Mouse (Mus musculus): ENCODE data around the gene Bmp10. TPM values are rescaled to one million over a fixed set of nuclear protein-coding genes. Genes with fewer than 3 reads are reported as not detected.

The Bmp10 gene
- polyA plus RNA-seq, 1 experiment = not detected

GRCm38 (mm10) chr6:87436745-87437144 is 8.0 kb downstream of the Bmp10 start:
- TF ChIP-seq GATA1 (IDR thresholded peaks at IDR 0.05; ENCODE audit: low read length) (no peak), TAL1 (IDR thresholded peaks at IDR 0.05; ENCODE audit: low read length) (no peak)
- no peaks in the 10 kb centered on the region for H3K36me3 ChIP-seq (ENCODE audit: control insufficient read depth)
- H3K9me3 ChIP-seq (ENCODE audit: control insufficient read depth, low read length) = no peaks in the 10 kb centered on the region
- no peaks in the 10 kb centered on the region for H3K27me3 ChIP-seq (ENCODE audit: control insufficient read depth)
- no peaks in the 10 kb centered on the region for H3K4me1 ChIP-seq (ENCODE audit: control insufficient read depth)
- no peak overlapping the region for H3K4me3 ChIP-seq (replicated peaks)

- no peak overlapping the region for H3K4me3 ChIP-seq (replicated peaks)
- peaks cover 3% of the 10 kb centered on the region; the same call in 1 of the 2 replicates for H3K27me3 ChIP-seq (ENCODE audit: control insufficient read depth)
- TF ChIP-seq GATA1 (IDR thresholded peaks at IDR 0.05; ENCODE audit: low read length) (no peak), TAL1 (IDR thresholded peaks at IDR 0.05; ENCODE audit: low read length) (no peak)
- H3K4me1 ChIP-seq (ENCODE audit: control insufficient read depth) = no peaks in the 10 kb centered on the region
- no peaks in the 10 kb centered on the region for H3K9me3 ChIP-seq (ENCODE audit: control insufficient read depth, low read length)
- H3K36me3 ChIP-seq (ENCODE audit: control insufficient read depth) = no peaks in the 10 kb centered on the region
Measured at GRCm38 (mm10) chr6:87443253-87443652, 14.5 kb downstream of the Bmp10 start.

GRCm38 (mm10) chr6:87445222-87445621 is 16.4 kb downstream of the Bmp10 start:
- Histone ChIP-seq H3K36me3 (ENCODE audit: control insufficient read depth) (no peaks in the 10 kb centered on the region), H3K4me1 (ENCODE audit: control insufficient read depth) (no peaks in the 10 kb centered on the region), H3K9me3 (ENCODE audit: control insufficient read depth, low read length) (no peaks in the 10 kb centered on the region), H3K27me3 (ENCODE audit: control insufficient read depth) (peaks cover 10% of the 10 kb centered on the region), H3K4me3 (replicated peaks) (no peak overlapping the region)
- TF ChIP-seq GATA1 (IDR thresholded peaks at IDR 0.05; ENCODE audit: low read length) = no peak
- no peak for TF ChIP-seq TAL1 (IDR thresholded peaks at IDR 0.05; ENCODE audit: low read length)

DNA sequence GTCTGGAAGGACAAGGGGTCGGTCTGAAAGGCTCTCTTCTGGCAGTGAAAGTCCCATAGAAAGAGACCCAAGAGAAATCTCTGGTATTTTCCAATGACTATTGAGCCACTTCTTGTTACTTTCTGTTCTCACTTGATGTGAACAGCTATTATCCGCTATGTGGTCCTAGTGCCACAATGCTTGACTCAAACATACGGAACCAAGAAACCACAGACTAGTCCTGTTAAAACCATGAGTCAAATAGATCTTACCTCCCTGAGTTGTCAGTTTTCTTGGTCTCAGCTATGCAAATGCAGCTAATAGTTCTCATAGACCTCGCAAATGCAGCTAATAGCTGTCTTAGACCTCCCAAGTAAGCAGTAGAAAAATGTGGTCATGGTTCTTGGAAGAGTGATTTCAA is 18.4 kb downstream of the Bmp10 start:
- TF ChIP-seq GATA1 (IDR thresholded peaks at IDR 0.05; ENCODE audit: low read length) (no peak), TAL1 (IDR thresholded peaks at IDR 0.05; ENCODE audit: low read length) (no peak)
- H3K4me3 ChIP-seq (replicated peaks) = no peak overlapping the region
- peaks cover 10% of the 10 kb centered on the region for H3K27me3 ChIP-seq (ENCODE audit: control insufficient read depth)

DNA sequence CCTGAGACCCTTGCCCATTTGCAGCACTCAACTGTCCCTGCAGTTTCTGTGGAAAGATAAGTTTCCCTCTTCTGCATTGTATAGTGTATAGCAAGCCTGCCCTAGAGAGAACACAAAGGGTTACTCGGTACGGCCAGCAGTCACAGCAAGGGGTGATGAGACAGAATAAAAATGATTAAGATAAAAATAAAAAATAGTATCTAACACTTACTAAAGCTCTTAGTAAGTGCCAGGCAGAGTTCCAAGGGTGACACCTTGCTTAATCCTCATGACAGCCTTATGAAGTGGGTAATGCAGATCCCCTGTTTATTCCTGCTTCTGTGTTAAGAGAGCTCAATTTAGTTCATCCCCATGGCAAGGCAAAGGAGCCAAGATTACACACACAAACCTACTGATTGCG is 20.7 kb downstream of the Bmp10 start:
- peaks cover 10% of the 10 kb centered on the region for H3K27me3 ChIP-seq (ENCODE audit: control insufficient read depth)
- H3K36me3 ChIP-seq (ENCODE audit: control insufficient read depth) = no peaks in the 10 kb centered on the region
- H3K9me3 ChIP-seq (ENCODE audit: control insufficient read depth, low read length) = no peaks in the 10 kb centered on the region
- no peak overlapping the region for H3K4me3 ChIP-seq (replicated peaks)
- no peaks in the 10 kb centered on the region for H3K4me1 ChIP-seq (ENCODE audit: control insufficient read depth)
- no peak for TF ChIP-seq GATA1 (IDR thresholded peaks at IDR 0.05; ENCODE audit: low read length)
- TF ChIP-seq TAL1 (IDR thresholded peaks at IDR 0.05; ENCODE audit: low read length) = no peak

More for the DNA sequence above, 18.4 kb downstream of the Bmp10 start:
- no peaks in the 10 kb centered on the region for H3K36me3 ChIP-seq (ENCODE audit: control insufficient read depth)
- H3K9me3 ChIP-seq (ENCODE audit: control insufficient read depth, low read length) = no peaks in the 10 kb centered on the region
- H3K4me1 ChIP-seq (ENCODE audit: control insufficient read depth) = no peaks in the 10 kb centered on the region

GRCm38 (mm10) chr6:87451016-87451415 is 22.2 kb downstream of the Bmp10 start:
- TF ChIP-seq TAL1 (IDR thresholded peaks at IDR 0.05; ENCODE audit: low read length) = no peak
- TF ChIP-seq GATA1 (IDR thresholded peaks at IDR 0.05; ENCODE audit: low read length) = no peak
- Histone ChIP-seq H3K4me1 (ENCODE audit: control insufficient read depth) (no peaks in the 10 kb centered on the region), H3K27me3 (ENCODE audit: control insufficient read depth) (peaks cover 10% of the 10 kb centered on the region), H3K4me3 (replicated peaks) (no peak overlapping the region), H3K36me3 (ENCODE audit: control insufficient read depth) (no peaks in the 10 kb centered on the region), H3K9me3 (ENCODE audit: control insufficient read depth, low read length) (no peaks in the 10 kb centered on the region)

GRCm38 (mm10) chr6:87451771-87452170 is 23.0 kb downstream of the Bmp10 start:
- Histone ChIP-seq H3K9me3 (ENCODE audit: control insufficient read depth, low read length) (no peaks in the 10 kb centered on the region), H3K27me3 (ENCODE audit: control insufficient read depth) (peaks cover 7% of the 10 kb centered on the region), H3K4me3 (replicated peaks) (no peak overlapping the region), H3K4me1 (ENCODE audit: control insufficient read depth) (no peaks in the 10 kb centered on the region), H3K36me3 (ENCODE audit: control insufficient read depth) (no peaks in the 10 kb centered on the region)
- no peak for TF ChIP-seq TAL1 (IDR thresholded peaks at IDR 0.05; ENCODE audit: low read length)
- no peak for TF ChIP-seq GATA1 (IDR thresholded peaks at IDR 0.05; ENCODE audit: low read length)

- no peaks in the 10 kb centered on the region for H3K4me1 ChIP-seq (ENCODE audit: control insufficient read depth)
- H3K9me3 ChIP-seq (ENCODE audit: control insufficient read depth, low read length) = no peaks in the 10 kb centered on the region
- no peaks in the 10 kb centered on the region for H3K36me3 ChIP-seq (ENCODE audit: control insufficient read depth)
- no peaks in the 10 kb centered on the region; the same call in 1 of the 2 replicates for H3K27me3 ChIP-seq (ENCODE audit: control insufficient read depth)
- no peak overlapping the region for H3K4me3 ChIP-seq (replicated peaks)
- no peak for TF ChIP-seq TAL1 (IDR thresholded peaks at IDR 0.05; ENCODE audit: low read length)
- TF ChIP-seq GATA1 (IDR thresholded peaks at IDR 0.05; ENCODE audit: low read length) = no peak
Measured at GRCm38 (mm10) chr6:87455507-87455906, 26.7 kb downstream of the Bmp10 start.

DNA sequence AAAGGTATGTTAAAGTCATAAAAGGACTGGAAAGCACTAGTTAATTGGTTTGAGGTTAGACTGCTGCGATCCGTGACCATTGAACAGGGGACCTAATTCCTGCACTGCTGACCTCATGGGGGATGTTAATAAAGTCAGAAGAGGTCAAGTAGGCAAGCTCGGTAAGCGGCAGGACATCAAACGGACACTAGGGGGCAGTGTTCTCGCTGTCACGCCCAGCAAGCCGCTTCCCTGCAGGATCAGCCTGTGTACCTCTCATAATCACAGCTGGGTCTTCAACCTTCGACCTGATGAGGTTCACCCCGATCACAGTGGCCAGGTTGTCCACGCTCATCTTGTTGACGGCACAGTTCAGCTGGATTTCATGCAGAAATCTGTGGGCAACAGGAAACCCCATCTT is 37.4 kb downstream of the Bmp10 start:
- Histone ChIP-seq H3K4me3 (replicated peaks) (no peak overlapping the region), H3K9me3 (ENCODE audit: control insufficient read depth, low read length) (no peaks in the 10 kb centered on the region; the same call in 1 of the 2 replicates), H3K27me3 (ENCODE audit: control insufficient read depth) (no peaks in the 10 kb centered on the region), H3K36me3 (ENCODE audit: control insufficient read depth) (no peaks in the 10 kb centered on the region), H3K4me1 (ENCODE audit: control insufficient read depth) (peaks cover 4% of the 10 kb centered on the region; the same call in 1 of the 2 replicates)
- TF ChIP-seq GATA1 (IDR thresholded peaks at IDR 0.05; ENCODE audit: low read length) (no peak), TAL1 (IDR thresholded peaks at IDR 0.05; ENCODE audit: low read length) (no peak)

DNA sequence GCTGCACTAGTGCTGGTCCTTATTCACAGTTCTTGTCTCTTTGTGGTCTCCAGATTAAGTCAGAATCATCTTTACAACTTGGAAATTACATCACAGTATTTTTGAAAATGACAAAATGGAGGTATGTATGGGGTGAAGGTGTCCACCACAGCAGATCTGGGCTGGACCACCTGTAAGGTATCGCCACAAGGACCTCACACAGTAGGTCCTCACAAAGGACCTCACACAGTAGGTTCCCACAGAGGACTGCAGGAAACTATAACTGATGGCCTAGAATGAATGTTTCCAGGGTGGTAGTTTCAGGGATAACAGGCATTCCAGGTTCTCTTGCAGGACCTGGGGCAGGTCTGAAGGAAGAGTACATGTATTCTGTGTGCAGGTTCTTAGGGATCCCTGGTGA is 38.6 kb downstream of the Bmp10 start:
- no peaks in the 10 kb centered on the region for H3K27me3 ChIP-seq (ENCODE audit: control insufficient read depth)
- no peaks in the 10 kb centered on the region for H3K36me3 ChIP-seq (ENCODE audit: control insufficient read depth)
- H3K9me3 ChIP-seq (ENCODE audit: control insufficient read depth, low read length) = no peaks in the 10 kb centered on the region; the same call in 1 of the 2 replicates
- H3K4me1 ChIP-seq (ENCODE audit: control insufficient read depth) = peaks cover 4% of the 10 kb centered on the region; the same call in 1 of the 2 replicates
- TF ChIP-seq GATA1 (IDR thresholded peaks at IDR 0.05; ENCODE audit: low read length) = no peak
- no peak for TF ChIP-seq TAL1 (IDR thresholded peaks at IDR 0.05; ENCODE audit: low read length)
- no peak overlapping the region for H3K4me3 ChIP-seq (replicated peaks)

Data from erythroblast, embryonic 14.5 days (primary cell).